Mouse (Mus musculus): ENCODE measurements around the gene Mpz.

- TF ChIP-seq CTCF (IDR thresholded peaks at IDR 0.05; ENCODE audit: low read depth), result peak; percentile 79
- no peak for TF ChIP-seq EP300 (IDR thresholded peaks at IDR 0.05; ENCODE audit: low read depth)
Observed at GRCm38 (mm10) chr1:171118269-171118684, 32.2 kb upstream of the Mpz start.

All from liver, postnatal 0 days (tissue).